Mouse (Mus musculus): ENCODE measurements around the gene Rin2.

Gene Rin2

GRCm38 (mm10) chr2:145788562-145789346, 113.7 kb downstream of the Rin2 start:
- DNase-seq (ENCODE audit: low spot score), result no peak

DNA sequence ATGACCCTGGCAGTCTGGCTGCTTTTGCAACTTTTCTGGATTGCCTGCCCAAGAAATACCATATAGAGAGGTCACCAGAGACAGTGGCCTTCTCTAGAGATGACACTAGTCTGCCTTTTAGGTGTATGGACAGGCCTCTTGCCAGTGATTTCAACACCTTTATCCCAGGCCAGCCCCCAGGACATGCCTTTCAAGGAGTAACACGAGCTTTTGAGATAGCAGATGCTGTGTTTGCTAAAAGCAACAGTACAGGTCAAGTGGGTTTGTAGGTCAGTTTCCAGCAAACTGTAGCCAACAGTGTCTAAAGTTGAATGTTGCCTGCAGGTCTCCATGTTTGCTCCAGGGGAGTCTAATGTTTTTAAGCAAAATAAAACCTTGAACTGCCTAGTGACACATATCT, 118.7 kb downstream of the Rin2 start:
- no peak for DNase-seq (ENCODE audit: low spot score)

- peak; percentile 41 for DNase-seq (ENCODE audit: low spot score)
Measured at GRCm38 (mm10) chr2:145794318-145794954, 119.4 kb downstream of the Rin2 start.

DNA sequence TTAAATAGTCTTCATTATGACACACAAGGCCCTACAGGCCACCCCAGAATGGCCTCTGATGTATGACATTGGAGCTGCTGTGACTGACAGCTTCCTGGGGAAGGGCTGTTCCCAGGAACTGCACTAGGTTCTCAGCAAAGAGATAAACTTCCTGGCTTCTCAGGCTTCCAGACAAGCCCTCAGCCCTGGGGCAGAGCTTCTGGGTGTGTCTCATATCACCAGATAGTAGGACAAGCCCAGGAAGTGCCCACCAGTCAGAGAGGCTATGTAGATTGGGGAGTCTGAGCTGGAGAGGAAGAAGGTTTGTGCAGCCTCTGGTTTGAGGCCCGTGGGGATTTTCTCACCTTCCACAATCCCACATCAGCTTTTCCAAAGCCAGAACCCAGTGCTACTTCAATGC, 122.8 kb downstream of the Rin2 start:
- no peak for DNase-seq (ENCODE audit: low spot score)

- no peak for DNase-seq (ENCODE audit: low spot score)
Measured at GRCm38 (mm10) chr2:145798954-145799353, 123.9 kb downstream of the Rin2 start.

DNA sequence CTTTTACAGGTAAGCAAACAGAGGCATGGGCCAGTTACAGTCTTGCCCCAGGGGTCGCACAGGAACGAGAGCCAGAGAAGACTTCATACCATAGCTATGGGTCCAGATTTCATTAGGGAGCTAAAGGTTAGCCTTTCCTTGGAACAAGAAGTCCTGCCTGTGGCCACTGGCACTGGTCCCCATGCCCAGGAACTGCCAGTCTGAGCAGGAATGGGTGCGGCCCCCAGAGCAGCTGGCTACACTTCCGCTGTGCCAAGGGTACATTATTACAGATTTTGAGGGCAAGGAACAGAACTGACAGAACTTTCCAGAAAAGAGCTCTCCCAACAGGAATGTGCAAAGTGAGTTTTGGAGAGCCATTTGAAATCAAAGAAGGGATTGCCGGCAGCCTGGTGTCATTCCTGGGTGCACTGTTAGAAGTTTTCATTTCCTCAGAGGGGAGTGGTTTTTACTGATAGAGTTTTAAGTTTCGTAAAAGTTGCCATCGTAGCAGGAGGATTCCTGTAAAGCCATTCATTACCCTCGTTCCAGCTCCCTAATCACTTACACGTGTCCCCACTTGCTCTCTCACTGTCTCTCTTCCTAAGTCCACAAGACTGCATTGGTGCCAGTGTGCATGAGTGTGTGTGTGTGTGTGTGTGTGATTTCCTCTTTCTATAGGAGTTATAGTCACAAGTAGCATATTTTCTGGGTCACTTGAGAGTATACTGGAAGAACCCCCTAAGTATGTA, 126.5 kb downstream of the Rin2 start:
- DNase-seq (ENCODE audit: low spot score), result no peak

GRCm38 (mm10) chr2:145802626-145803025, 127.6 kb downstream of the Rin2 start:
- DNase-seq (ENCODE audit: low spot score), result no peak

- DNase-seq (ENCODE audit: low spot score), result no peak
Measured at GRCm38 (mm10) chr2:145803822-145804342, 128.9 kb downstream of the Rin2 start.

GRCm38 (mm10) chr2:145804524-145804923, 129.5 kb downstream of the Rin2 start:
- no peak for DNase-seq (ENCODE audit: low spot score)

DNA sequence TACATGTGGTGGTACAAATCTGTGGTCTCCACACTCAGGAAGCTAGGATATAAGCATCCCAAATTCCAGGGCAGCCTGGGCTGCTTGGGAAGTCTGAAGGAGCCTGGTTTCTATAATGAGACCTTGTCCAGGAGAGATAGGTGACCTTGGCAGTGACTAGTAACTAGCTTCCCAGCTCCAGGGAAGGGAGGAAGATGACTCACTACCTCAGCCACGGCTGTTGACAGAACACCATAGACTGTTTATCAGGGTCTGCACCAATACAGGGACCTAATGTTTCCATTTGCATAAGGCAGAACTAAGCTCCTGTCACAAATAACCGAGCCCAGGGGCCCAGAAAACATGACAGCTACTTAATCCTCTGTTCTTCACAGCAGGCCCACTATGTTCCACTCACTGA, 132.3 kb downstream of the Rin2 start:
- DNase-seq (ENCODE audit: low spot score), result no peak

- no peak for DNase-seq (ENCODE audit: low spot score)
Measured at GRCm38 (mm10) chr2:145808251-145808650, 133.2 kb downstream of the Rin2 start.

- DNase-seq (ENCODE audit: low spot score), result no peak
Measured at GRCm38 (mm10) chr2:145808667-145809066, 133.7 kb downstream of the Rin2 start.

GRCm38 (mm10) chr2:145810676-145811075, 135.7 kb downstream of the Rin2 start:
- DNase-seq (ENCODE audit: low spot score), result no peak

- no peak for DNase-seq (ENCODE audit: low spot score)
Measured at GRCm38 (mm10) chr2:145812818-145813217, 137.8 kb downstream of the Rin2 start.

- DNase-seq (ENCODE audit: low spot score), result no peak
Measured at GRCm38 (mm10) chr2:145817195-145817594, 142.2 kb downstream of the Rin2 start.

DNA sequence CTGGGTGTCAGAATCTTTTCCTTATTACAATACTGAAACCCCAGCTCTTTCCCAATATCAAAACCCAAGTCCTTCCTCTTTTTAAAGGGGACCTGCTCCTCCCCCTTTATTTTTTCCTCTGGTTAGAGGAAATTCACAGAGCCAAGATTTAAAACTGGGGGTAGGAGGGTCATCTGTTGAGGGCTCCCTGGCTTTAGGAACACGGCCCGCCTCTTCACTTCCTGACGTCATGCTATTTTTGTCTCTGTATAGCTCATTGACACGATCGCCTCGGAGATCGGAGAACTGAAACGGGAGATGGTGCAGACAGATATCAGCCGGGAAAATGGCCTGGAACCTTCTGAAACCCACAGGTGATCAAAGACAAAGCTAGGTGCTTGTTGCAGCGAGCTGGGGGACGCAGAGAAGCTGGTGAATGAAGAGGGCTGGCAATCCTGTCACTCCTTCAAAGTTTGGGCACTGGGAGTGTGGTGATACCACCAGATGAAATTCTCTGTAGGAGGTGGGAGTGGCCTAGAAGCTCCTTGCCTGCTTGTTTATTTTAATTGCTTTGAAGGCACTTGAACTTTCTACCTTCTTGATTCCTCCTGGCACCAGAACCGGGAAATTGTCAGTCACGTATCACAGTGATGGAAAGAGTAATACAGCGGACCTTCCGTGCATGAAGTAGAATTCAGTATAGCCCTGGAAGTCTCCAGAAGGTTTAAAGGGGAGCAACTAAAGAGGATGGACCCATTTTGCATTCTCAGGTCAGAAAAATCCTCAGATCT, 147.2 kb downstream of the Rin2 start:
- DNase-seq (ENCODE audit: low spot score), result no peak

GRCm38 (mm10) chr2:145822783-145823729, 148.0 kb downstream of the Rin2 start:
- DNase-seq (ENCODE audit: low spot score), result no peak

DNA sequence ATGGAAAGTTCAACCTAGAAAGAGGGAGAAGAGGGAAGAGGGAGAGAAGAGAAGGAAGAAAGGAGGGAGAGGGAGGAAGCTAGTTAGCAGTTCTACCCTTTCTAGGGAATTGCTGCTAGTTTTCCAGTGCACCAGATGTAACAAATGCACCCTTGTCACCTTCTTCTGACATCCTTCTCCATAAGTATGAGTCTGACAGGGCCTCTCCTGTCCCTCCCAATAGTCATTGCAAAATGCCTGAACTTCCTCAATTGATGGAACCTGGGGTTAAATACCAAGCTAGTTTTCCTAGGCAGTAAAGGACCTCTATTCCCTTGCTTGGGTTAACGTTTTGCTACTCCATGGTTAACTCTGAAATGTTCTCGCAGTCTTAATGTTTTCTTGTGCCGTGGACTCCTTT, 149.7 kb downstream of the Rin2 start:
- no peak for DNase-seq (ENCODE audit: low spot score)

- DNase-seq (ENCODE audit: low spot score), result no peak
Measured at GRCm38 (mm10) chr2:145825221-145825620, 150.2 kb downstream of the Rin2 start.

DNA sequence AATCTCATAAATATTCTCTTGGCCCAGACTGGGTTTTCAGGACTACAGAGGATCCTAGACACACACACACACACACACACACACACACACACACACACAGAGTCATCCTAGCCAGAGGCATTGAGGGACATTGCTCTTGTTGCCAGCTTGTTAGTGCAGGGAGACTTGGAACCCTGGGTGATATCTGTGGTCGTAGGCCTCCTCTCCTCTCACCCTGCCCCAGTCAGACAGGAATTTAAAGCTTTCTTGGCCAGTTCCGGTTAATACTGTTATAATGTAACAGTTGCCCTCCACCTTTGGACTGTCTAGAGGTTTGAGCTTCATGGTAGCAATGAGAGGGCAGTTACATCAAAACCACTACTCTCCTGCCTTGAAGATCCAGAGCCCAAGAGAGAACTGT, 152.9 kb downstream of the Rin2 start:
- DNase-seq (ENCODE audit: low spot score), result no peak

DNA sequence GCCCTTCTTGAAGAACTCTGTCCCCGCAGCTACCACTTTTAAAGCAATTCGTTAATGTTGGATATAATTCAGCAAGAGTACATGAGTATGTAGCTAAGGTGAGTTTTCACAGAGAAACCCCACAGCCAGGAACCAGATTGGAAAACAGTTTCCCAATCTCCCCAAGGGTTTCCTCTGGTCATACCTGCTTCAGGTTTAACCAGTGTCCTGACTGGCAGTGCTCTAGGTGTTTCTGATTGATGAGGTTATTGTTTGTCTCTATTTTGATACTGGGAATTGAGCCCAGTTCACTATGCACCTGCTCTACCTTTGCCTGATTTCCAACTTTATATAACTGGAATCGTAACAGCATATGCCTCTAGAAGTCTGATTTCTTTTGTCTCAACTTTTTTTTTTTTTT, 153.6 kb downstream of the Rin2 start:
- DNase-seq (ENCODE audit: low spot score), result no peak
